Mouse (Mus musculus) midbrain, embryonic 14.5 days (tissue): ENCODE results near the gene Gadl1. TPM values are rescaled to one million over a fixed set of nuclear protein-coding genes. Genes with fewer than 3 reads are reported as not detected.
"Not testable (repeated sequence)": the region's sequence is repeated elsewhere in the genome, so short reads cannot be mapped to it uniquely, and the experiment has no call there.

Experiments
- ATAC-seq: fragments of 200-750 bp; cut with Nextera tagmentation; 2 replicates; pipeline ENCODE4 v1.8.0; 2017; ENCODE audit warnings: moderate number of reproducible peaks, moderate library complexity; ENCODE audit not compliant: low FRiP score, low TSS enrichment
- DNase-seq: peaks from one replicate; pipeline ENCODE4 v3.0.0-alpha.2; 2015
- H3K27ac ChIP-seq: fragments of 300-500 bp; sonication (generic); replicated peaks from 2 replicates; pipeline ENCODE4 v1.5.1; 2014; ENCODE audit warnings: mild to moderate bottlenecking, low read depth, low read length, moderate library complexity
- H3K27me3 ChIP-seq: fragments of 300-500 bp; sonication (generic); 2 replicates; pipeline ENCODE4 v1.6.1; 2014; ENCODE audit warnings: low read length, control low read depth, mixed read lengths; ENCODE audit not compliant: control insufficient read depth, insufficient read depth
- H3K36me3 ChIP-seq: fragments of 300-500 bp; sonication (generic); 2 replicates; pipeline ENCODE4 v1.6.1; 2014; ENCODE audit warnings: low read length, control low read depth; ENCODE audit not compliant: control insufficient read depth, insufficient read depth
- H3K4me1 ChIP-seq: fragments of 300-500 bp; sonication (generic); 2 replicates; pipeline ENCODE4 v1.6.1; 2014; ENCODE audit warnings: mild to moderate bottlenecking, antibody characterized with exemption, low read length, control low read depth; ENCODE audit not compliant: control insufficient read depth, insufficient read depth
- H3K4me2 ChIP-seq: fragments of 300-500 bp; sonication (generic); 2 replicates; pipeline ENCODE4 v1.6.1; 2014; ENCODE audit warnings: mild to moderate bottlenecking, low read length, moderate library complexity
- H3K4me3 ChIP-seq: fragments of 300-500 bp; sonication (generic); replicated peaks from 2 replicates; pipeline ENCODE4 v1.5.1; 2014; ENCODE audit warnings: low read depth, low read length
- H3K9ac ChIP-seq: fragments of 300-500 bp; sonication (generic); replicated peaks from 2 replicates; pipeline ENCODE4 v1.6.1; 2014; ENCODE audit warnings: mild to moderate bottlenecking, low read length, moderate library complexity
- H3K9me3 ChIP-seq: fragments of 300-500 bp; sonication (generic); 2 replicates; pipeline ENCODE4 v1.6.1; 2016; ENCODE audit warnings: low read length, control low read depth, mixed read lengths; ENCODE audit not compliant: control insufficient read depth
- WGBS: fragments of 180-500 bp; shearing (Covaris S2); extraction: QIAGEN DNeasy Blood & Tissue Kit; methylation state at CpG from one replicate; pipeline ENCODE4 v1.1.7; 2014; 5-methylcytosine and 5-hydroxymethylcytosine counted together
- polyA plus RNA-seq: library from polyadenylated mRNA; unstranded; fragments of >200 nt; fragmentation: Nextera tagmentation; extraction: Ambion mirVana; gene quantifications from 2 replicates; pipeline ENCODE4 v1.2.1, GENCODE M21; 2014

Gene Gadl1
- polyA plus RNA-seq, 1 experiment from 2014 or later = 0.13 TPM

DNA sequence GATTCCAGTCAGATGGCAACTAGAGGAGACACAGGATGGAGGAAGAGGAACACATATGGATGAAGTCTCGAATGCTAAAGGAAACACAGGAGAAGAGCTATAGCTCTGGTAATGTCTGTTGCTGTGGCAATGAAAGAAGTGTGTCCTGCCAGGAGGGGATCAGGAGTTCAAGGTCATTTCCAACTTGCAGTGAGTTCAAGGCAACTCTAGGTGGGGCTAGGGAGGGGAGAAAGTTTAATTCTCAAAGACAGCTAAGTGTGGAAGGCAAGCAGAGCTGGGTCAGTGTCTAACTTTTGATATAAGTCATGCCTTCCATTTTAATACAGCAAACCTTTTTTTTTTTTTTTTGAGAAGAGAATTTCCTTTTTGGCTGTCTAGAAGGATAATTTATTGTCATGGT lies 140.7 kb downstream of the Gadl1 start:
- no peak overlapping the region for H3K9ac ChIP-seq
- H3K4me1 ChIP-seq = no peaks in the 10 kb centered on the region

DNA sequence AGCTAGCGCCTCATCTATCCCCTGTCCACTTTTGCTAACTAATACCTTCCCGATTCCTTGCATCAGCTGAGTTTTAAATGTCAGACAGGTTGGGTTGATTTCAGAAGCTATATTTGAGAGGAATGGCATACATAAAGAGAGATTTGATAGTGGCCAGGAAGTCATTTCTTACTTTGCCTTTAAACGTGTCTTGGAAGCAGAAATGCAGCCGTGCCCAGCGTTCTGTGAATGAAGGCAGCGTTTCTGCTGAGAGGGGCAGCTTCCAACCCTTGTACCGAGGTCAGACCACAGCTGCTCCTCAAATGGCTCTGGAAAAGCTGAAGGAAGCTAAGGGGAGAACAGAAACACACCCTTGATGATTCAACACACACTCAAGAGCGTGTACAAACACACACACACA lies 144.7 kb downstream of the Gadl1 start:
- DNase-seq (no peak), ATAC-seq (no peak)
- no peaks in the 10 kb centered on the region for H3K27me3 ChIP-seq
- H3K27ac ChIP-seq = no peak overlapping the region
- no peaks in the 10 kb centered on the region for H3K4me1 ChIP-seq
- no peak overlapping the region for H3K4me2 ChIP-seq
- H3K9ac ChIP-seq = no peak overlapping the region
- H3K9me3 ChIP-seq = no peaks in the 10 kb centered on the region
- no peaks in the 10 kb centered on the region for H3K36me3 ChIP-seq
- no peak overlapping the region for H3K4me3 ChIP-seq
- WGBS = 86% methylated on average over 8 of the region's 8 CpGs

More for the DNA sequence above, 140.7 kb downstream of the Gadl1 start:
- Histone ChIP-seq H3K36me3 (no peaks in the 10 kb centered on the region), H3K4me3 (no peak overlapping the region), H3K27me3 (no peaks in the 10 kb centered on the region), H3K4me2 (no peak overlapping the region), H3K27ac (no peak overlapping the region), H3K9me3 (no peaks in the 10 kb centered on the region)
- ATAC-seq (no peak), DNase-seq (no peak)
- 90% methylated on average over 1 of the region's 1 CpGs for WGBS

DNA sequence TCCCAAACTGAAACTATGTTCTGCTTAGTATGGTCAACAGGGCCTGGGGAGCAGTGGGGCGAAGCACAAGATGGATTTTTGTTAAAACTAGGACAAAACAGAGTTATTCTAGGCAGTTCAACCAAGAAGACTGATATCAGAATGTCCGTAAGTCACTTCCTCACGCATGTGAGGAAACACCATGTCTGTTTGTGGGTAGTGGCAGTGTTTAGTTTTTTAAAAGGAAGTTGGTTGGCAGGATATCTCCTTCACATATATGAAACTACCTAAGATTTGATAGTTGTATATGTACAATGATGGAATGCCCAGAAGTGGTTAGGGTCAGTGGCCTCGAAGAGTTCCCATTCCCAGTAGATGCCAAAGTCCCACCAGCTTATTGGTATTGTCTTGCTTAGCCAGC lies 149.2 kb downstream of the Gadl1 start:
- 92% methylated on average over 4 of the region's 4 CpGs for WGBS
- H3K4me1 ChIP-seq = peaks cover 3% of the 10 kb centered on the region; the same call in 1 of the 2 replicates
- H3K9ac ChIP-seq = no peak overlapping the region
- no peak overlapping the region for H3K27ac ChIP-seq
- no peaks in the 10 kb centered on the region for H3K27me3 ChIP-seq
- no peak for DNase-seq
- H3K4me2 ChIP-seq = no peak overlapping the region
- no peak for ATAC-seq
- no peaks in the 10 kb centered on the region for H3K9me3 ChIP-seq
- no peak overlapping the region for H3K4me3 ChIP-seq
- H3K36me3 ChIP-seq = no peaks in the 10 kb centered on the region

- Histone ChIP-seq H3K27me3 (no peaks in the 10 kb centered on the region), H3K4me2 (no peak overlapping the region), H3K4me1 (peaks cover 3% of the 10 kb centered on the region; the same call in 1 of the 2 replicates), H3K9ac (no peak overlapping the region), H3K27ac (no peak overlapping the region), H3K9me3 (no peaks in the 10 kb centered on the region), H3K36me3 (no peaks in the 10 kb centered on the region), H3K4me3 (no peak overlapping the region)
- ATAC-seq (no peak), DNase-seq (peak; percentile 67)
- WGBS = 66% methylated on average over 4 of the region's 4 CpGs
Observed at GRCm38 (mm10) chr9:116059156-116059555, 149.9 kb downstream of the Gadl1 start.

GRCm38 (mm10) chr9:116060691-116061090 lies 151.4 kb downstream of the Gadl1 start:
- Histone ChIP-seq H3K4me1 (peaks cover 3% of the 10 kb centered on the region; the same call in 1 of the 2 replicates), H3K27me3 (no peaks in the 10 kb centered on the region), H3K27ac (no peak overlapping the region), H3K4me3 (no peak overlapping the region), H3K9ac (no peak overlapping the region), H3K9me3 (no peaks in the 10 kb centered on the region), H3K4me2 (no peak overlapping the region), H3K36me3 (no peaks in the 10 kb centered on the region)
- WGBS = 17% methylated on average over 4 of the region's 4 CpGs
- no peak for ATAC-seq
- DNase-seq = peak; percentile 64

- Histone ChIP-seq H3K9ac (no peak overlapping the region), H3K27ac (no peak overlapping the region), H3K27me3 (no peaks in the 10 kb centered on the region), H3K36me3 (no peaks in the 10 kb centered on the region), H3K4me1 (no peaks in the 10 kb centered on the region), H3K4me3 (no peak overlapping the region), H3K4me2 (no peak overlapping the region), H3K9me3 (no peaks in the 10 kb centered on the region)
- 93% methylated on average over 17 of the region's 17 CpGs for WGBS
- no peak for DNase-seq
- ATAC-seq = no peak
Observed at GRCm38 (mm10) chr9:116064774-116065173, 155.5 kb downstream of the Gadl1 start.

GRCm38 (mm10) chr9:116071561-116071960 lies 162.3 kb downstream of the Gadl1 start:
- H3K4me1 ChIP-seq, ATAC-seq, H3K9ac ChIP-seq, H3K36me3 ChIP-seq, H3K4me3 ChIP-seq, H3K9me3 ChIP-seq, H3K4me2 ChIP-seq, H3K27me3 ChIP-seq, DNase-seq, H3K27ac ChIP-seq: not testable (repeated sequence)
- WGBS = 95% methylated on average over 1 of the region's 1 CpGs

GRCm38 (mm10) chr9:116076163-116076562 lies 166.9 kb downstream of the Gadl1 start:
- Histone ChIP-seq H3K4me1 (no peaks in the 10 kb centered on the region), H3K27me3 (no peaks in the 10 kb centered on the region), H3K9me3 (no peaks in the 10 kb centered on the region), H3K27ac (no peak overlapping the region), H3K9ac (no peak overlapping the region), H3K36me3 (no peaks in the 10 kb centered on the region), H3K4me3 (no peak overlapping the region), H3K4me2 (no peak overlapping the region)
- no peak for DNase-seq
- whole genome bisulfite sequencing = 88% methylated on average over 4 of the region's 4 CpGs
- ATAC-seq = no peak

DNA sequence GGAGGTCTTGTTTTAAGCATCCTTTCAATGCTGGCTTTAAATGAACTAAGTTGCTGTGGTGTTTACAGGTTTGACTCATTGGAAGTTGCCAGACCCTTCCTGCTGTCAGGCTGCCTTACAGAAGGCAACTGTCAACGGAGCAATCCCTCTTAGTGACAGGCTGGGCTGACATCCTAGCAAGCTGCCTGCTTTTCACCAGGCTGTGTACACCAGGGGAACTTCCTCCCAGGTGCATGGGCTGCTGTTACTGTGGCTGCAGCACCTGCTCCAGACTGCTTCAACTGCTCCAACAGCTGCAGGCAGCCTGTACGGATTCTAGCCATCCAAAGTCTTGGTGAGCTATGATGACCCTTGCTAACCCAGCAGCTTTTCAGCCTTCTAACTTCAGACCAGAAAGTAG lies 167.7 kb downstream of the Gadl1 start:
- Histone ChIP-seq H3K4me1 (no peaks in the 10 kb centered on the region), H3K9me3 (no peaks in the 10 kb centered on the region), H3K27me3 (no peaks in the 10 kb centered on the region), H3K36me3 (no peaks in the 10 kb centered on the region), H3K9ac (no peak overlapping the region), H3K27ac (no peak overlapping the region), H3K4me2 (no peak overlapping the region), H3K4me3 (no peak overlapping the region)
- 82% methylated on average over 2 of the region's 2 CpGs for WGBS
- ATAC-seq (no peak), DNase-seq (no peak)
